Mouse (Mus musculus): ENCODE results near the gene Snx27.

The Snx27 gene

DNA sequence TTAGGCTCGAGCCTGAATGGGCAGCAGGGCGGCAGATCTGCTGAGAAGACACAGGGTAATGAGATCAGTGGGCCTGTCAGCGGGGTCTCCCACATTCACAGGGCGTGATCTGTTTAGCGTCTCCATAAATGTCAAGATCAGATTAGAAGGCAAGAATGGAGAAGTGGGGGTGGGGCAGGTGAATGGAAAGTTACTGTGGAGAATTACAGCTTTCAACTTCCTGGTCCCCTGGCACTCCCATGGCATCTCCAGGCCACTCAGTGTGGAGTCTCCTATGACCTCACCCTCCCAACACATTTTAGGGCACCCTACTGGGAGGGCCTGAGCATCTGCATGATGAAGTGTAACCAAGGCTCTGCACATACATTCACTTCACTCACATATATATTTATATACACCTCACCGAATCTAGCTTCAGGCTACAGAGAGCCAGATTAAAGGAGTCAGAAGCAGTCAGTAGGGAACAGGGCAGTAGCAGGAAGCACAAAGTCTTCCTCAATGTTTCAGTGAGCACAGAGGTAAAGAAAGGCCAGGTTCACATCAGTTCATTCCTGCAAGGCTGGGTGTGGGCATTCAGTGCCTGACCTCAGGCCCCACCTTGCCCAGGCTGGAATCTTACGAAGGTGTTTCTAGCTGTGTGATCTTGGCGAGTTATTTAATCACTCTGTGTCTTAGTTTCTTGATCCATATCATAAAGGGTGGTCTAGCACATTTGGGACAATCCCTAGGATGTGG lies 106.0 kb downstream of the Snx27 start:
- peak; percentile 38 to 54 for DNase-seq

DNA sequence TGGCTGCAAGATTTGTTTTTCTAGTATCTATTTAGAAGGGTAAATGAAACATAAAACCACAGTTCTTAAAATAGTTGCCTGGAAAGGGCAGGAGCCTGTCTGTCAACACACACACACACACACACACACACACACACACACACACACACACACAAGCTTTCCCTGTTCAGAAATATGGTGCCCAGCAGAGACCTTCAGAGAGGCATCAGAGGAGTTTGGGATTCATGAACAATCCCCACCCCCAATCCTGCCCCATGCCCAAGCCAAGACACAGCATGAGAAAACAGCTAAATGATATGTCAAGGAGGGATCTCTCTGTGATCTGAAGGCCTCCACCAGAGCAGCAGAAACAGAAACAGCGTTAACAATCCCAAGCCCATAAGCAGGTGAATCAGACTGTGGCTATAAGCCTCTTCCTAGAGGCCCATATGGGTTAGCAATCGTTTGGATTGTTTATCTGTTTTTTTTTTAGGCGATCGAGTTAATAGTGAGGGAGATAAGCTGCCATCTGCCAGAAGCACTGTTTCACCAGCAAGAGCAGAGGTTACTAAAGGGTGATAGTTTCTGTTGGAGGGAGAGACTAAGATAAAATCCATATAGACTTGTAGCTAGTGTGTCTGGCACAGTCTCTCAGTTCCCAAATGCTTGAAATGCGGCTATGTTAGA lies 108.8 kb downstream of the Snx27 start:
- DNase-seq: no peak

- DNase-seq: no peak
These were observed 109.4 kb downstream of the Snx27 start for GRCm38 (mm10) chr3:94473115-94473505.

GRCm38 (mm10) chr3:94472447-94473114 lies 109.9 kb downstream of the Snx27 start:
- DNase-seq: peak; percentile 32 to 52

DNA sequence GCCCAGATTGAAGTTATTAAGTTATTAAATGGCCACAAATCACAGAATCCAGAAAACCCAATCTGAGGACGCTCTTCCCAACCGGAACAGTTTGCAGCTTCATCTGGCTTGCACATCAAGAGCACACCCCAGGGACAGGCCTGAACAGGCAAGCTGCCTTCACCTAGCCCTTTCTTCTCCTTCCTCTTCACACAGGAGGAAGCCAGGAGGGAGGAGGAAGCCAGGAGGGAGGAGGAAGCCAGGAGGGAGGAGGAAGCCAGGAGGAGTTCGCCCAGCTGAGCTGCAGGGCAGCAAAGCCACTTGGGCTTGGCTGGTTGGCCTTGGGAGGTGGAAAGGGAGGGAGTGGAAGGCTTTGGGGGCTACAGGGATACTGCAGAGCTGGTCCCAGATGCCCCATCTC lies 113.6 kb downstream of the Snx27 start:
- no peak for DNase-seq

DNA sequence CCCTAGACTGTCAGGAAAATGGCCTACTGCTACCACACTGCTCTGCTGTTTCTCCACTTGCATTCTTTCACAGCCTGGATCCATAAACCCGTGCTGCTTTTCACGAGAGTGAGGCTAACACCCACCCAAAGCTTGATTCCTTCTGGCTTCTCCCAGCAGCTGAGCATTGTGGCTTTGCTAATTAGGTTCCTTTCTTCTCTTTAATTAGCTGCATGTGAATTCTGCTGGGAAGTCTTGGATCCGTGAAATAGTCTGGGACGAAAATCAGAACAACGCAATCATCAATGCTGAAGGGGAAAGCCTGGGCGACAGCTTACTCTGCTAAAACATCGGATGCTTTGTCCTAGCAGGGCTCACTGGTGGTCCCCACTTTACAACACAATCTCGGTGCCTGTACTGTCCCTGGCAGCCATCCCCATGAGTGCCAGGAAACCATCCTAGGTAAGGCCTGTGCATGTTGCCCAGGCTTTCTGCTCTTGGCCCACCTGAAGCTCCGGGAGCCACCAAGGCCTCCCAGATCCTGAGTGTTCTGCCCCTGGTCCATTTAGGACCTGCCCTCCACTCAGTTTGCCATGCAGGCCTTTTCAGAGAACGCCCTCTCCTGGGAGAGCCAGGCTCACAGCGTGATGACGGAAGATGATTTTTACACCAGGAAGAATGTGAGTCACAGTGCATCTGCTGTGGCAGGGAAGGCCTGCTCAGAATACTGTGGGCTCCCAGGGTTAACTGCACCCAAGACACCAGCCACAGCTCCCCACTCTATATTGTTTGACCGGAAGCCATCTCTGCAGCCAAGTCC lies 116.7 kb downstream of the Snx27 start:
- no peak for DNase-seq

DNA sequence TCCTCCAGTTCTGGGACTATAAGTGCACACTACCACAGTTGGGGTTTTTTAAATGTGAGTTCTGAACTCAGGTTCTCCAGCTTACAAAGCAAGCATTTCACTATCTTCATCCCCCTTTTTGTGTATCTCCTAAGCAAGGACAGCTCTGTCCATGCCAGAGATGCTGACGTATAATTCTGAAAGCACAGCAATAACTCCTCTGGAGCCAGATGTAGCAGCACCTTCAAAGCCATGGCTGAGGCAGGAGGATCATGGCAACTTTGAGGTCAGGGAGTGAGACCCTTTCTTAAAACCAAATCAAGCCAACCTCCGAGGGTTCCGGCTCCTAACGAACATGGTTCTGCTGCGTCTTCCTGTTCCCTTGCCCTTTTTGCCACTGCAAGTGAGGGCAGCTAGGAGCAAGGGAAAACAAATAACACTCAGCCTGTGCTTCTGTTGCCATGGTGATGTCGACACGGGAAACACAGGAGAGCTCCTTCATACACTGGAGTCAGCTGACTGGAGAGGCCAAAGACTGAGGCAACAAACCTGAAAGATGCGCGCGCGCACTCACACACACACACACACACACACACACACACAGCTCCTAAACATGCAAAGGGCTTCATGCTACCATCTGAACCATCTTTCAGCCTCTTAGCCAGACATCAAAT lies 118.5 kb downstream of the Snx27 start:
- no peak for DNase-seq

GRCm38 (mm10) chr3:94459834-94460233 lies 122.7 kb downstream of the Snx27 start:
- no peak for DNase-seq

- DNase-seq: no peak
These were observed 125.5 kb downstream of the Snx27 start for GRCm38 (mm10) chr3:94457055-94457454.

GRCm38 (mm10) chr3:94456529-94457000 lies 126.0 kb downstream of the Snx27 start:
- DNase-seq: peak; percentile 83 to 89

DNA sequence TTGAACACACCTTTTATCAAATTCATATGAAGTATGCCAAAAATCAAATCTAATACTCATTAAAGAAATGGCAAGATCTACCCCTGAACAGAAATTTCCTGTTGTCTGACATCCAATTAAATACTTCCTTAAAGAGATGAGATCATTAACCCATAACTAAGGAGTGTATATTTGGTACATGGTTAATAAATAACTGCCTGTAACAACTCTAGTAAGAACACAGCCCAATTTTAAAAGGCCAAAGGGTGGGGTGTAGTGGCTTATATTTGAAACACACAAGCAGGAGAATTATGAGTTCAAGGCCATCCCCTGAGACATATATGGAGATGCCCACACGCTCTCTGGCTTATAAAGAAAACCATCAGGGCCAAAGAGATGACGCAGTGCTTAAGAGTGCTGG lies 133.1 kb downstream of the Snx27 start:
- no peak for DNase-seq

Data from kidney, postnatal 36 days (tissue).